Comparison of ENCODE assay signal across 8 mouse cellular contexts in genomic region chr19:26607156-26607536, GRCm38 (mm10). TPM values are rescaled to one million over a fixed set of nuclear protein-coding genes. Genes with fewer than 3 reads are reported as not detected.
A peak's percentile ranks its signal among the peaks of the same experiment; 100 is the strongest.
DNase-seq lines count a peak whose midpoint lies in the region; ATAC-seq and TF ChIP-seq lines count a peak whose summit lies in the region.

No protein-coding gene starts in this region.

- no peaks in the 10 kb centered on the region for H3K36me3 ChIP-seq in limb, embryonic 11.5 days (ENCODE audit: control insufficient read depth, insufficient read depth, low read length)
- H3K36me3 ChIP-seq in midbrain, embryonic 10.5 days, result no peaks in the 10 kb centered on the region
- no peaks in the 10 kb centered on the region for H3K36me3 ChIP-seq in small intestine, adult 2 months (ENCODE audit: control insufficient read depth, insufficient read depth, low read length)

- intact Hi-C loops in heart, postnatal 25 days (cut with DNase I), result loop anchor here (5.0 kb wide), 2 partner anchors 35 to 820 kb away; partner anchors contain the start of gene Pum3

- TF ChIP-seq CTCF in embryonic fibroblast, embryonic 13.5 days (IDR thresholded peaks at IDR 0.05; ENCODE audit: borderline replicate concordance, insufficient read depth, low read length), result no peak
- no peak for TF ChIP-seq CTCF in small intestine, adult 2 months (IDR thresholded peaks at IDR 0.05; ENCODE audit: extremely low read depth, insufficient read length, insufficient replicate concordance, low read depth, low read length)

- H3K4me2 ChIP-seq in limb, embryonic 11.5 days (ENCODE audit: low read depth, severe bottlenecking), result peak overlapping the region; percentile 100

- H3K27ac ChIP-seq in embryonic fibroblast, embryonic 13.5 days (ENCODE audit: insufficient read depth, low read length), result no peak overlapping the region
- peak overlapping the region; percentile 42; the same call in 1 of the 2 replicates for H3K27ac ChIP-seq in limb, embryonic 11.5 days (replicated peaks; ENCODE audit: low read depth, low read length)
- H3K27ac ChIP-seq in midbrain, embryonic 10.5 days (replicated peaks), result peak overlapping the region; percentile 65
- peak overlapping the region; percentile 68 for H3K27ac ChIP-seq in small intestine, adult 2 months (ENCODE audit: insufficient read depth, low read depth, low read length)

- under 1% methylated on average over 46 of the region's 56 CpGs for WGBS in limb, embryonic 11.5 days
- under 1% methylated on average over 56 of the region's 56 CpGs for WGBS in midbrain, embryonic 10.5 days
- 1% methylated on average over 56 of the region's 56 CpGs for WGBS in small intestine, adult 2 months

- peak overlapping the region; percentile 69 for H3K9ac ChIP-seq in limb, embryonic 11.5 days (ENCODE audit: low read length)

- ATAC-seq in limb, embryonic 11.5 days (ENCODE audit: insufficient number of reproducible peaks, low FRiP score, low TSS enrichment, low read depth), result peak; percentile 33; the same call in 1 of the 2 replicates

- TF ChIP-seq POLR2A in embryonic fibroblast, embryonic 13.5 days (IDR thresholded peaks at IDR 0.05; ENCODE audit: low read depth, low read length), result peak; percentile 38; the same call in 1 of the 2 replicates
- no peak for TF ChIP-seq POLR2A in small intestine, adult 2 months (IDR thresholded peaks at IDR 0.05; ENCODE audit: low read depth, low read length)

- no peaks in the 10 kb centered on the region for H3K9me3 ChIP-seq in limb, embryonic 11.5 days (ENCODE audit: control insufficient read depth, low read length)
- no peaks in the 10 kb centered on the region for H3K9me3 ChIP-seq in midbrain, embryonic 10.5 days (replicated peaks)

- peak; percentile 68 to 71 for DNase-seq in CD8-positive naive resting alpha-beta T cell, adult 2 months (ENCODE audit: low read depth in 2 of 2, low spot score in 2 of 2)
- DNase-seq in NIH3T3 (ENCODE audit: low read depth), result peak; percentile 50
- DNase-seq in heart, postnatal 25 days (ENCODE audit: low spot score), result peak; percentile 53
- peak; percentile 73 for DNase-seq in limb, embryonic 11.5 days (ENCODE audit: low spot score)
- DNase-seq in midbrain, embryonic 10.5 days (ENCODE audit: low spot score), result peak; percentile 65
- no peak for DNase-seq in frontal cortex, postnatal 36 days (ENCODE audit: low spot score in 2 of 2)

- peaks cover 4% of the 10 kb centered on the region; the same call in 1 of the 2 replicates for H3K27me3 ChIP-seq in limb, embryonic 11.5 days (ENCODE audit: control insufficient read depth, insufficient read depth, low read length)
- peaks cover 83% of the 10 kb centered on the region for H3K27me3 ChIP-seq in midbrain, embryonic 10.5 days (ENCODE audit: low read depth, poor library complexity, severe bottlenecking)
- no peaks in the 10 kb centered on the region for H3K27me3 ChIP-seq in small intestine, adult 2 months (ENCODE audit: control insufficient read depth, insufficient read depth, low read length)

- H3K4me3 ChIP-seq in embryonic fibroblast, embryonic 13.5 days (ENCODE audit: insufficient read depth, low read length), result peak overlapping the region; percentile 71
- H3K4me3 ChIP-seq in limb, embryonic 11.5 days (ENCODE audit: low read depth, low read length), result peak overlapping the region; percentile 67
- H3K4me3 ChIP-seq in midbrain, embryonic 10.5 days, result peak overlapping the region; percentile 66
- peak overlapping the region; percentile 95 for H3K4me3 ChIP-seq in small intestine, adult 2 months (ENCODE audit: low read depth, low read length)

- H3K4me1 ChIP-seq in embryonic fibroblast, embryonic 13.5 days (ENCODE audit: control insufficient read depth, insufficient read depth, low read length), result no peaks in the 10 kb centered on the region
- peaks cover 3% of the 10 kb centered on the region; the same call in 1 of the 2 replicates for H3K4me1 ChIP-seq in limb, embryonic 11.5 days (ENCODE audit: control insufficient read depth, insufficient read depth, low read length)
- peaks cover 45% of the 10 kb centered on the region for H3K4me1 ChIP-seq in midbrain, embryonic 10.5 days
- peaks cover 3% of the 10 kb centered on the region; the same call in 1 of the 2 replicates for H3K4me1 ChIP-seq in small intestine, adult 2 months (ENCODE audit: control insufficient read depth, insufficient read depth, insufficient read length, low read length)

RNA-seq across cellular contexts. Expression of gene Smarca2, which starts 2.3 kb away (rescaled TPM):
- polyA plus RNA-seq in embryonic fibroblast, embryonic 13.5 days (2011; ENCODE audit: insufficient read length, low read depth, missing spikeins), result 48.0 and 84.6 TPM in 2 replicates
- 10 to 100 TPM; 57.0 to 57.4 TPM for total RNA-seq in heart, postnatal 25 days (2021)
- polyA plus RNA-seq in limb, embryonic 11.5 days (2014; fragmentation: Nextera tagmentation; extraction: Ambion mirVana), result 60.0 and 61.8 TPM in 2 replicates
- 23.4 and 26.4 TPM in 2 replicates for polyA plus RNA-seq in midbrain, embryonic 10.5 days (2016; fragmentation: Nextera tagmentation; extraction: Ambion mirVana)
- 6.4 and 14.2 TPM in 2 replicates for polyA plus RNA-seq in small intestine, adult 2 months (2012; rRNA removed)

Comparison
In these comparisons a context has a peak if more than half of its experiments do, and no peak if none do; other contexts are left out.
1. DNase-seq: peak in CD8-positive naive resting alpha-beta T cell, adult 2 months (2 of 2), NIH3T3 (single experiment), heart, postnatal 25 days (single experiment), limb, embryonic 11.5 days (single experiment) and midbrain, embryonic 10.5 days (single experiment); none in frontal cortex, postnatal 36 days (0 of 2).
2. Peak in every context shown above with its lines, with median percentiles within 50 percentile points of each other: H3K4me3 ChIP-seq.